Mouse (Mus musculus) forebrain, postnatal 0 days (tissue): ENCODE measurements around the gene Cenpu. TPM values are rescaled to one million over a fixed set of nuclear protein-coding genes. Genes with fewer than 3 reads are reported as not detected.

Source experiments
- ATAC-seq: fragments of 200-750 bp; cut with Nextera tagmentation; 2 replicates; pipeline ENCODE4 v1.8.0; 2017; ENCODE audit warnings: mild to moderate bottlenecking, moderate library complexity
- DNase-seq: peaks from one replicate; pipeline ENCODE4 v3.0.0-alpha.2; 2015
- H3K27ac ChIP-seq: fragments of 300-500 bp; sonication (generic); 2 replicates; pipeline ENCODE4 v1.5.1; 2014; ENCODE audit warnings: low read depth, mild to moderate bottlenecking, antibody characterized with exemption, low read length, moderate library complexity, mixed read lengths
- H3K27me3 ChIP-seq: fragments of 300-500 bp; sonication (generic); 2 replicates; pipeline ENCODE4 v1.6.1; 2014; ENCODE audit warnings: mild to moderate bottlenecking, low read length, mixed read lengths; ENCODE audit not compliant: insufficient read depth
- H3K36me3 ChIP-seq: fragments of 300-500 bp; sonication (generic); 2 replicates; pipeline ENCODE4 v1.6.1; 2014; ENCODE audit warnings: mild to moderate bottlenecking, moderate library complexity; ENCODE audit not compliant: insufficient read depth
- H3K4me1 ChIP-seq: fragments of 300-500 bp; sonication (generic); 2 replicates; pipeline ENCODE4 v1.6.1; 2014; ENCODE audit warnings: antibody characterized with exemption; ENCODE audit not compliant: insufficient read depth
- H3K4me2 ChIP-seq: fragments of 300-500 bp; sonication (generic); 2 replicates; pipeline ENCODE4 v1.6.1; 2014; ENCODE audit warnings: low read depth, mild to moderate bottlenecking, moderate library complexity
- H3K4me3 ChIP-seq: fragments of 300-500 bp; sonication (generic); 2 replicates; pipeline ENCODE4 v1.5.1; 2014; ENCODE audit warnings: low read depth, low read length, mixed read lengths
- H3K9ac ChIP-seq: fragments of 300-500 bp; sonication (generic); 2 replicates; pipeline ENCODE4 v1.6.1; 2014; ENCODE audit warnings: mild to moderate bottlenecking
- H3K9me3 ChIP-seq: fragments of 300-500 bp; sonication (generic); 2 replicates; pipeline ENCODE4 v1.6.1; 2016; ENCODE audit warnings: low read length
- CTCF ChIP-seq: sonication (generic); IDR thresholded peaks from 2 replicates; pipeline ENCODE4 v1.5.1; 2016; ENCODE audit warnings: antibody characterized with exemption, control low read depth, low read depth
- WGBS: fragments of 180-500 bp; shearing (Covaris S2); extraction: QIAGEN DNeasy Blood & Tissue Kit; methylation state at CpG from one replicate; pipeline ENCODE4 v1.1.7; 2014; 5-methylcytosine and 5-hydroxymethylcytosine counted together
- polyA plus RNA-seq: library from polyadenylated mRNA; unstranded; fragments of >200 nt; fragmentation: Nextera tagmentation; extraction: Ambion mirVana; gene quantifications from 2 replicates; pipeline ENCODE4 v1.2.1, GENCODE M21; 2015
- total RNA-seq: library from RNA; depleted of rRNA; stranded (reverse); fragments of >200 nt; gene quantifications from 2 replicates; pipeline ENCODE4 v1.2.3, GENCODE M21; 2014

Cenpu gene
- total and polyA plus RNA-seq, 2 experiments from 2014 or later = 8.3 to 11.5 TPM

DNA sequence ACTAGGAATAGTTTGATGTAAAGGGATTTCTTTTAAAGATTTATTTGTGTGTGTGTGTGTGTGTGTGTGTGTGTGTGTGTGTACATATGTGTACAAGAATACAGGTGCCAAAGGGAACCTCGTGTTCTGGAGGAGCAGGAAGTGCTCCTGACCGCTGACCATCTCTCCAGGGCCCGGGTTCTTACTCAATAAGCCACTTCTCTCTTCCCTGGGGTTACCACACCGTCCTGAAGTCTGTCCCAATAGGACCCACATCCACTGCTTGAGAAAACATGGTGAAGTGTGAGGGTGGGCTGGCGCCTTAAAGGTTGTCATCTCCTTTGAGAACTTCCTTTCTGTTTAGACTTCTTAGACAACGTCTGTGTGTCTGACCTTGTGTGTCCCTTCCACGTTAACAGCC, 17.9 kb upstream of the Cenpu start:
- no peak for ATAC-seq
- Histone ChIP-seq H3K4me2 (no peak overlapping the region), H3K27me3 (no peaks in the 10 kb centered on the region), H3K36me3 (peaks cover 30% of the 10 kb centered on the region), H3K4me1 (no peaks in the 10 kb centered on the region), H3K9ac (no peak overlapping the region), H3K27ac (no peak overlapping the region), H3K4me3 (no peak overlapping the region), H3K9me3 (no peaks in the 10 kb centered on the region)
- WGBS = 90% methylated on average over 7 of the region's 7 CpGs
- no peak for TF ChIP-seq CTCF
- DNase-seq = no peak

GRCm38 (mm10) chr8:46539701-46540100, 12.1 kb upstream of the Cenpu start:
- no peaks in the 10 kb centered on the region for H3K27me3 ChIP-seq
- H3K4me3 ChIP-seq = no peak overlapping the region
- no peaks in the 10 kb centered on the region for H3K4me1 ChIP-seq
- H3K9me3 ChIP-seq = no peaks in the 10 kb centered on the region
- peak; percentile 69; the same call in 1 of the 2 replicates for ATAC-seq
- H3K4me2 ChIP-seq = no peak overlapping the region
- TF ChIP-seq CTCF = no peak
- peak; percentile 43 for DNase-seq
- peaks cover 12% of the 10 kb centered on the region; the same call in 1 of the 2 replicates for H3K36me3 ChIP-seq
- no peak overlapping the region for H3K9ac ChIP-seq
- 39% methylated on average over 5 of the region's 5 CpGs for WGBS
- no peak overlapping the region for H3K27ac ChIP-seq

DNA sequence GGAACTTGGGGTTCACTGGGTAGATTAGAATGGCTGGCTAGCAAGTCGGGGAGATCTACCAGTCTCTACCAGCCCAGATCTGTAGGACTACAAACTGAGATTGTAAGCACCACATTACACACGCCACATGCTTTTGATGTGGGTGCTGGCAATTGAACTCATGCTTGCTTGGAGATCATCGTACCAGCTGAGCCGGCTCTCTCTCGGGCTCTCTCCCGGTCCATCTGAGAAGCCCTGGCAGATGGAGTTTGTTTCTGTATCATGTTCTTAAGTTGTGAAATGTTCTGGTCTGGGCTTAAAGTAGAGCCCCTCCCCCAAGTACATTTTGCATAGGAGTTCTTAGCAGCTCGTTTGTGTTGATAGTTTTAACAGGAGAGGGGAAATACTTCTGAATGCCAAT, 8.6 kb upstream of the Cenpu start:
- H3K4me3 ChIP-seq = no peak overlapping the region
- no peak for DNase-seq
- no peak overlapping the region for H3K4me2 ChIP-seq
- H3K9me3 ChIP-seq = no peaks in the 10 kb centered on the region
- no peaks in the 10 kb centered on the region for H3K36me3 ChIP-seq
- 60% methylated on average over 7 of the region's 7 CpGs for WGBS
- no peaks in the 10 kb centered on the region for H3K27me3 ChIP-seq
- no peaks in the 10 kb centered on the region for H3K4me1 ChIP-seq
- ATAC-seq = peak; percentile 59
- H3K9ac ChIP-seq = no peak overlapping the region
- TF ChIP-seq CTCF = no peak
- no peak overlapping the region for H3K27ac ChIP-seq

GRCm38 (mm10) chr8:46543662-46544061, 8.2 kb upstream of the Cenpu start:
- no peaks in the 10 kb centered on the region for H3K9me3 ChIP-seq
- DNase-seq (no peak), ATAC-seq (no peak)
- H3K4me1 ChIP-seq = no peaks in the 10 kb centered on the region
- H3K27me3 ChIP-seq = no peaks in the 10 kb centered on the region
- no peak overlapping the region for H3K4me3 ChIP-seq
- H3K27ac ChIP-seq = no peak overlapping the region
- 71% methylated on average over 6 of the region's 6 CpGs for WGBS
- no peak overlapping the region for H3K4me2 ChIP-seq
- H3K36me3 ChIP-seq = no peaks in the 10 kb centered on the region
- H3K9ac ChIP-seq = no peak overlapping the region
- TF ChIP-seq CTCF = no peak

DNA sequence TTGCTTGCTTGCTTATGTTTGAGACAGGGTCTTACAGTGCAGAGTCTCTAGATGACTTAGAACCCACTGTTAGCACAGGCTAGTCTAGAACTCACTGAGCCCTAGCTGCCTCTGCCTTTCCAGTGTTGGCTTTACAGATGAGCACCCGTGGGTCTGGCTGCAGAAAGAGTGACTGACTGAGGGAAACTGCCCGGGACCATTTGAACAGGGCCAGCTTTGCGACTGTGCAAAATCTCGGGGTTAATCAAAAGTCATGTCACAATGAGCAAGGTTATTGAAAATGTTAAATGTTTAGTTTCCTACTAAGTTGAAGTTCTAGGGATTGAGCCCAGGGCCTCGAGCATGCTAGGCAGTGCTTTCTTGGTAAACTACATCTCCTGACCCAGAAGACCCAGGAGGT, 6.0 kb upstream of the Cenpu start:
- TF ChIP-seq CTCF = no peak
- no peak overlapping the region for H3K9ac ChIP-seq
- WGBS = 86% methylated on average over 5 of the region's 5 CpGs

DNA sequence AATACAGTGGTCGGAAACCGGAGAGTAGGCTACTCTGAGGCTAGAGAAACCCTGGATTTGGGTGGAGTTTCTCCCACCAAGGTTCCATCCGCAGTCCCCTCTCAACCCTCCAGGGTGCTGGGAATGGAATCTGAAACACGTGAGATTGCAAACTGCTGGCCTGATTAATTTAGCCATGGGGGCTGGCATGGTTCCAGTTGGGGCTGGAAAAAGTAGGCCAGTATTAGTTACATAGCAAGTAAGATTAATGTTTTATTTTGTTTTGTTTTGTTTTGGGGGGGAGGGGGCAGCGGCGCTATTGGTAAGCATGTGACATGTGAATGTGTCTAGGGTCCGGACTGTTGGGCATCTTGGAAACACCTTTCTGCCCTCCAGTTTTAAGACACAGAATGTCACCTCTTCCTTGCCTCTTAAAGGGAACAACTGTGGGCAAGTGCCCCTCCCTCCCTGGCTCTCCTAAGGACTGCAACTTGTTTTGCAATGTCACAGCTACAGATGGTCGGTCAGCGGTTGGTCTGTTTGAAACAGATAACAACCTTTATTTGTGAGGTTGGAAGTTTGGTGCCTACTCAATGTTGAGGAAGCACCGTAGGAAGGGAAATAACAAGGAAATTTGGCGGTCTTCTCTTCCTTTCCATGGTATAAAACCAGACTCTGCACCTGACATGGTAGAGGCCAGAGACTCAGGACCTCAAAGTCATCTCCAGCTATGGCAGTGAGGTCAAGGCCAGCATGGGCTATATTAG, 5.2 kb upstream of the Cenpu start:
- DNase-seq (no peak), ATAC-seq (no peak)
- no peak overlapping the region for H3K4me2 ChIP-seq
- no peak overlapping the region for H3K9ac ChIP-seq
- H3K4me1 ChIP-seq = peaks cover 2% of the 10 kb centered on the region; the same call in 1 of the 2 replicates
- no peak overlapping the region for H3K27ac ChIP-seq
- no peaks in the 10 kb centered on the region for H3K27me3 ChIP-seq
- TF ChIP-seq CTCF = no peak
- 76% methylated on average over 11 of the region's 11 CpGs for WGBS
- H3K4me3 ChIP-seq = no peak overlapping the region
- no peaks in the 10 kb centered on the region for H3K9me3 ChIP-seq
- H3K36me3 ChIP-seq = no peaks in the 10 kb centered on the region

More for the DNA sequence above, 6.0 kb upstream of the Cenpu start:
- Histone ChIP-seq H3K4me3 (no peak overlapping the region), H3K4me2 (no peak overlapping the region), H3K4me1 (no peaks in the 10 kb centered on the region), H3K9me3 (no peaks in the 10 kb centered on the region), H3K27me3 (no peaks in the 10 kb centered on the region), H3K27ac (no peak overlapping the region), H3K36me3 (no peaks in the 10 kb centered on the region)
- DNase-seq (no peak), ATAC-seq (no peak)

GRCm38 (mm10) chr8:46547245-46547644, 4.6 kb upstream of the Cenpu start:
- Histone ChIP-seq H3K9ac (no peak overlapping the region), H3K27ac (no peak overlapping the region), H3K4me3 (no peak overlapping the region), H3K9me3 (no peaks in the 10 kb centered on the region), H3K4me2 (no peak overlapping the region), H3K27me3 (no peaks in the 10 kb centered on the region), H3K4me1 (peaks cover 2% of the 10 kb centered on the region; the same call in 1 of the 2 replicates), H3K36me3 (no peaks in the 10 kb centered on the region)
- peak; percentile 68 for DNase-seq
- 49% methylated on average over 4 of the region's 4 CpGs for whole genome bisulfite sequencing
- ATAC-seq = no peak
- TF ChIP-seq CTCF = peak; percentile 77
